Comparison of ENCODE assay signal across 11 mouse cellular contexts in the genomic region with DNA sequence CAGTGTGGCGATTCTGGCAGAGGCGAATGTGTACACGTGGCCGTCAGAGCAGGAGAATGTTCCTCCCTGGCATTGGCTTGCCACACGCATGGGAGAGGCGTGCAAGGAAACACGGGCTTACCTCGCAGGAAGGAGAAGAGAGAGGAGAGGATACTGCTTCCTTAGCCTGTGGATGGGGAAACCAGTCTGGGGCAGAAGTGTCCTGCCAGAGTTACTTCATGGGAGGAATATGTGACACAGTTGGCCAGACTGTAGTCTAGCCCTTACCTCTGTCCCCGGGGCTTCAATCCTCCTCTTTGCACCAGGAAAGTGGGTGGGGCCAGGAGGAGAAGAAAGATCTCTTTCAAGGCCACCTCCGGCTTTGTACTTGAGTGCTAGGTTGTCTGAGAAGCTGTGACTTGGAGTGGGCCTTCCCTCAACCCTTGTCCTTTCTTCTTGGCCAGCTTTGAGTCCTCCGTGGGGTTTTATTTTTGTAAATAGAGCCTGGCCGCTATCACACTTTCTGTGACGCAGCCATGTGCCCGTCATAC. TPM values are rescaled to one million over a fixed set of nuclear protein-coding genes. Genes with fewer than 3 reads are reported as not detected.
DNase-seq lines count a peak whose midpoint lies in the region; ATAC-seq and TF ChIP-seq lines count a peak whose summit lies in the region.
"Had no signal": no experiment of that assay in that cellular context is flagged by ENCODE, and none has a peak within 500 bp of the region (broad histone marks: within the 10 kb centered on the region; RNA-seq: fewer than 3 reads in every experiment).

No protein-coding gene starts in this region.

- peaks cover 63% of the 10 kb centered on the region for H3K4me1 ChIP-seq in forebrain, embryonic 10.5 days
- peaks cover 47% of the 10 kb centered on the region for H3K4me1 ChIP-seq in forebrain, embryonic 16.5 days (replicated peaks; ENCODE audit: control insufficient read depth, insufficient read depth, low read length)
- peaks cover 34% of the 10 kb centered on the region for H3K4me1 ChIP-seq in lung, embryonic 14.5 days (ENCODE audit: insufficient read depth)
- peaks cover 77% of the 10 kb centered on the region for H3K4me1 ChIP-seq in neural tube, embryonic 13.5 days (replicated peaks)

- 0 out of 2 replicates have a peak overlapping the region, but pooled peaks have one; percentile 11 for H3K27ac ChIP-seq in forebrain, embryonic 10.5 days
- H3K27ac ChIP-seq in forebrain, embryonic 16.5 days (ENCODE audit: low read length), result no peak overlapping the region
- H3K27ac ChIP-seq in lung, embryonic 14.5 days (ENCODE audit: low read depth), result peak overlapping the region; percentile 83
- H3K27ac ChIP-seq in neural tube, embryonic 13.5 days (replicated peaks), result no peak overlapping the region

- intact Hi-C loops in left cerebral cortex, postnatal 25 days (cut with DNase I), result no loop called here

- H3K4me2 ChIP-seq in forebrain, embryonic 16.5 days (ENCODE audit: low read length), result no peak overlapping the region
- peak overlapping the region; percentile 92 for H3K4me2 ChIP-seq in lung, embryonic 14.5 days
- H3K4me2 ChIP-seq in neural tube, embryonic 13.5 days, result peak overlapping the region; percentile 74

- no peaks in the 10 kb centered on the region for H3K27me3 ChIP-seq in forebrain, embryonic 10.5 days (ENCODE audit: poor library complexity, severe bottlenecking)
- no peaks in the 10 kb centered on the region for H3K27me3 ChIP-seq in forebrain, embryonic 16.5 days (replicated peaks; ENCODE audit: control insufficient read depth, insufficient read depth, low read length)
- H3K27me3 ChIP-seq in lung, embryonic 14.5 days (ENCODE audit: insufficient read depth, low read length), result no peaks in the 10 kb centered on the region
- no peaks in the 10 kb centered on the region for H3K27me3 ChIP-seq in neural tube, embryonic 13.5 days
- H3K27me3 ChIP-seq: CH12.LX had no signal

- H3K9me3 ChIP-seq in forebrain, embryonic 10.5 days, result no peaks in the 10 kb centered on the region
- H3K9me3 ChIP-seq in forebrain, embryonic 16.5 days (ENCODE audit: control insufficient read depth, low read length), result no peaks in the 10 kb centered on the region
- H3K9me3 ChIP-seq in lung, embryonic 14.5 days (ENCODE audit: low read depth, low read length), result no peaks in the 10 kb centered on the region
- no peaks in the 10 kb centered on the region for H3K9me3 ChIP-seq in neural tube, embryonic 13.5 days

- no peak overlapping the region for H3K9ac ChIP-seq in forebrain, embryonic 16.5 days (replicated peaks; ENCODE audit: low read depth, low read length)
- H3K9ac ChIP-seq in lung, embryonic 14.5 days, result peak overlapping the region; percentile 33; the same call in 1 of the 2 replicates
- H3K9ac ChIP-seq in neural tube, embryonic 13.5 days, result peak overlapping the region; percentile 50

- 0 out of 2 replicates have a peak overlapping the region, but pooled peaks have one; percentile 9 for H3K4me3 ChIP-seq in forebrain, embryonic 10.5 days
- H3K4me3 ChIP-seq in forebrain, embryonic 16.5 days (replicated peaks; ENCODE audit: low read length), result no peak overlapping the region
- H3K4me3 ChIP-seq in lung, embryonic 14.5 days (ENCODE audit: low read depth, low read length), result peak overlapping the region; percentile 91; the same call in 1 of the 2 replicates
- 0 out of 2 replicates have a peak overlapping the region, but pooled peaks have one; percentile 84 for H3K4me3 ChIP-seq in neural tube, embryonic 13.5 days

- TF ChIP-seq CTCF in lung, embryonic 14.5 days (IDR thresholded peaks at IDR 0.05; ENCODE audit: low read depth), result no peak

- H3K36me3 ChIP-seq in forebrain, embryonic 10.5 days (replicated peaks), result peaks cover 9% of the 10 kb centered on the region
- no peaks in the 10 kb centered on the region for H3K36me3 ChIP-seq in forebrain, embryonic 16.5 days (ENCODE audit: control insufficient read depth, insufficient read depth)
- no peaks in the 10 kb centered on the region for H3K36me3 ChIP-seq in lung, embryonic 14.5 days (ENCODE audit: insufficient read depth)
- no peaks in the 10 kb centered on the region for H3K36me3 ChIP-seq in neural tube, embryonic 13.5 days

- no peak for DNase-seq in forebrain, embryonic 10.5 days (ENCODE audit: extremely low spot score, low spot score)
- peak; percentile 48 for DNase-seq in lung, embryonic 14.5 days
- DNase-seq in lung, postnatal 4 days, result no peak
- peak; percentile 67 for DNase-seq in fat pad, adult 2 months (ENCODE audit: extremely low read depth, low read depth, low spot score)
- DNase-seq in left cerebral cortex, postnatal 25 days (ENCODE audit: low spot score in 2 of 2), result no peak

- no peak for ATAC-seq in forebrain, embryonic 16.5 days
- ATAC-seq in lung, embryonic 14.5 days (ENCODE audit: insufficient read depth), result no peak
- ATAC-seq in neural tube, embryonic 13.5 days (ENCODE audit: low read depth), result no peak
- no peak for ATAC-seq in monocyte, adult 5-6 weeks (replicated peaks; ENCODE audit: insufficient number of reproducible peaks, low FRiP score, low TSS enrichment, poor library complexity, severe bottlenecking)

- 84% methylated on average over 14 of the region's 14 CpGs for WGBS in forebrain, embryonic 10.5 days
- 74% methylated on average over 14 of the region's 14 CpGs for whole genome bisulfite sequencing in forebrain, embryonic 16.5 days
- 53% methylated on average over 14 of the region's 14 CpGs for WGBS in lung, embryonic 14.5 days
- 72% methylated on average over 14 of the region's 14 CpGs for WGBS in neural tube, embryonic 13.5 days

RNA-seq across cellular contexts. Expression of a gene that starts 4.4 kb away (rescaled TPM):
- 7.3 and 7.8 TPM in 2 replicates for polyA plus RNA-seq in forebrain, embryonic 10.5 days (2016; fragmentation: Nextera tagmentation; extraction: Ambion mirVana)
- 4.7 and 5.6 TPM in 2 replicates for polyA plus RNA-seq in forebrain, embryonic 16.5 days (2015; fragmentation: Nextera tagmentation; extraction: Ambion mirVana)
- polyA plus RNA-seq in lung, embryonic 14.5 days (2014; fragmentation: Nextera tagmentation; extraction: Ambion mirVana), result 18.4 and 19.9 TPM in 2 replicates
- 7.9 and 9.1 TPM in 2 replicates for polyA plus RNA-seq in neural tube, embryonic 13.5 days (2015; fragmentation: Nextera tagmentation; extraction: Ambion mirVana)
- 16.5 to 33.7 TPM (median 17.8 TPM) in 3 replicates for total RNA-seq in monocyte, adult 5-6 weeks (2017)
- 10 to 100 TPM; 52.2 to 57.8 TPM for total RNA-seq in left cerebral cortex, postnatal 25 days (2021)

RNA-seq across cellular contexts. Expression of a gene that starts 31.1 kb away (rescaled TPM):
- 104 and 105 TPM in 2 replicates for polyA plus RNA-seq in forebrain, embryonic 10.5 days (2016; fragmentation: Nextera tagmentation; extraction: Ambion mirVana)
- 136 and 141 TPM in 2 replicates for polyA plus RNA-seq in forebrain, embryonic 16.5 days (2015; fragmentation: Nextera tagmentation; extraction: Ambion mirVana)
- 94.9 and 98.5 TPM in 2 replicates for polyA plus RNA-seq in lung, embryonic 14.5 days (2014; fragmentation: Nextera tagmentation; extraction: Ambion mirVana)
- polyA plus RNA-seq in neural tube, embryonic 13.5 days (2015; fragmentation: Nextera tagmentation; extraction: Ambion mirVana), result 128 and 143 TPM in 2 replicates
- total RNA-seq in monocyte, adult 5-6 weeks (2017), result 17.1 to 48.6 TPM (median 38.2 TPM) in 3 replicates
- 10 to 100 TPM; 76.1 to 81.8 TPM for total RNA-seq in left cerebral cortex, postnatal 25 days (2021)

RNA-seq across cellular contexts. Expression of a gene that starts 35.1 kb away (rescaled TPM):
- 1.8 TPM in 2 replicates for polyA plus RNA-seq in forebrain, embryonic 10.5 days (2016; fragmentation: Nextera tagmentation; extraction: Ambion mirVana)
- 3.9 and 6.8 TPM in 2 replicates for polyA plus RNA-seq in forebrain, embryonic 16.5 days (2015; fragmentation: Nextera tagmentation; extraction: Ambion mirVana)
- 0.50 and 0.70 TPM in 2 replicates for polyA plus RNA-seq in lung, embryonic 14.5 days (2014; fragmentation: Nextera tagmentation; extraction: Ambion mirVana)
- 9.2 and 9.4 TPM in 2 replicates for polyA plus RNA-seq in neural tube, embryonic 13.5 days (2015; fragmentation: Nextera tagmentation; extraction: Ambion mirVana)
- 2.5 TPM in 1 of 3 replicates, not detected in the others for total RNA-seq in monocyte, adult 5-6 weeks (2017)
- total RNA-seq in left cerebral cortex, postnatal 25 days (2021), result 1 to 10 TPM; 7.5 to 8.3 TPM
- total RNA-seq: megakaryocyte progenitor cell, adult 5-6 weeks had no signal

RNA-seq across cellular contexts. Expression of a gene that starts 36.0 kb away (rescaled TPM):
- polyA plus RNA-seq in forebrain, embryonic 10.5 days (2016; fragmentation: Nextera tagmentation; extraction: Ambion mirVana), result 0.19 and 0.30 TPM in 2 replicates
- 0.42 and 0.60 TPM in 2 replicates for polyA plus RNA-seq in forebrain, embryonic 16.5 days (2015; fragmentation: Nextera tagmentation; extraction: Ambion mirVana)
- polyA plus RNA-seq in lung, embryonic 14.5 days (2014; fragmentation: Nextera tagmentation; extraction: Ambion mirVana), result 0.20 TPM in 1 of 2 replicates, not detected in the other
- polyA plus RNA-seq in neural tube, embryonic 13.5 days (2015; fragmentation: Nextera tagmentation; extraction: Ambion mirVana), result 0.50 and 0.71 TPM in 2 replicates
- total RNA-seq in monocyte, adult 5-6 weeks (2017), result not detected in 3 replicates
- under 1 TPM; 0.80 to 0.94 TPM for total RNA-seq in left cerebral cortex, postnatal 25 days (2021)
- total RNA-seq: CH12.LX; megakaryocyte progenitor cell, adult 5-6 weeks had no signal
- polyA plus RNA-seq: gonadal fat pad, adult 2 months had no signal

RNA-seq across cellular contexts. Expression of a gene that starts 47.4 kb away (rescaled TPM):
- 15.7 and 17.6 TPM in 2 replicates for polyA plus RNA-seq in forebrain, embryonic 10.5 days (2016; fragmentation: Nextera tagmentation; extraction: Ambion mirVana)
- 27.4 and 29.6 TPM in 2 replicates for polyA plus RNA-seq in forebrain, embryonic 16.5 days (2015; fragmentation: Nextera tagmentation; extraction: Ambion mirVana)
- 22.0 and 23.8 TPM in 2 replicates for polyA plus RNA-seq in lung, embryonic 14.5 days (2014; fragmentation: Nextera tagmentation; extraction: Ambion mirVana)
- polyA plus RNA-seq in neural tube, embryonic 13.5 days (2015; fragmentation: Nextera tagmentation; extraction: Ambion mirVana), result 25.3 and 25.9 TPM in 2 replicates
- 18.7 to 29.4 TPM (median 21.7 TPM) in 3 replicates for total RNA-seq in monocyte, adult 5-6 weeks (2017)
- 10 to 100 TPM; 40.1 to 41.1 TPM for total RNA-seq in left cerebral cortex, postnatal 25 days (2021)

Comparison
In these comparisons a context has a peak if more than half of its experiments do, and no peak if none do; other contexts are left out.
1. DNase-seq: peak in lung, embryonic 14.5 days (single experiment) and fat pad, adult 2 months (single experiment); none in forebrain, embryonic 10.5 days (single experiment), lung, postnatal 4 days (0 of 2) and left cerebral cortex, postnatal 25 days (0 of 2).
2. H3K27ac ChIP-seq: peak in forebrain, embryonic 10.5 days (single experiment) and lung, embryonic 14.5 days (single experiment); none in forebrain, embryonic 16.5 days (single experiment) and neural tube, embryonic 13.5 days (single experiment).